Mouse (Mus musculus) ovary, postnatal 10 days (tissue): Measurements from ENCODE around the gene Ccdc28b.

ENCODE experiments used
- DNase-seq: peaks from one replicate; pipeline ENCODE4 v3.0.0; 2022; ENCODE audit warnings: low spot score

The Ccdc28b gene

DNA sequence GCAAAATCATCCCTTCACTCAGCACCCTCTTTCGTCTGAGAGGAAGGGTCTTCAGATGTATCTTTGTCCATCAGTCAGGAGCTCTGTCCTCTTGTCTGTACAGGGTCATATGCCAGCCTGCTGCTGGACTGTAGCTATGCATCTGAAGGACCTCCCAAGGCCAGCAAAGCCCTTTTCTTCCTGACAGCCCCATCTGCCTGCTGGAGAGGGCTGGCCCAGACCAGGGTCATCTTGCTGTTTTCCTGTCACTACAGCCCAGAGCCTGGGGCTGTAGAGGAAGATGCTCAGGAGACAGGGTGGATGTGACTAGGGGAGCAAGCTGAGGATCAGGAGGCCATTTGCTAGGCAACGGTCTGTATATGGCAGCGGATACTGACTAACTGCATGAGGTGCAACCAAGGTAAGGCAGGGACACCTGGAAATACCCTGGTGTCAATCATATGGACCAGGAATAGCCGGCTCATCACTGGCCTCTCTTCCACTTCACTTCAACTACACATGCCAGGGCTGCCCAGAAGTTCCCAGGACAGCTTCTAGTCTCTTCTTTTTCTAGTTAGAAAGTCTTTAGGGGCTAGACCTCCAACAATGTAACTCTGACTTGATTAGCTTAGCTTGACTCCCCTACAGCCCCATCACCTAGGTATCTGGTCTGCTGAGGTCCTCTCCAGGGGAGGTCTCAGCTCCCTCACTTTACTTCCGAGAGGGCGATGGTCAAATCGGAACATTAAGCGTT is 778 bp downstream of the Ccdc28b start:
- DNase-seq: no peak

DNA sequence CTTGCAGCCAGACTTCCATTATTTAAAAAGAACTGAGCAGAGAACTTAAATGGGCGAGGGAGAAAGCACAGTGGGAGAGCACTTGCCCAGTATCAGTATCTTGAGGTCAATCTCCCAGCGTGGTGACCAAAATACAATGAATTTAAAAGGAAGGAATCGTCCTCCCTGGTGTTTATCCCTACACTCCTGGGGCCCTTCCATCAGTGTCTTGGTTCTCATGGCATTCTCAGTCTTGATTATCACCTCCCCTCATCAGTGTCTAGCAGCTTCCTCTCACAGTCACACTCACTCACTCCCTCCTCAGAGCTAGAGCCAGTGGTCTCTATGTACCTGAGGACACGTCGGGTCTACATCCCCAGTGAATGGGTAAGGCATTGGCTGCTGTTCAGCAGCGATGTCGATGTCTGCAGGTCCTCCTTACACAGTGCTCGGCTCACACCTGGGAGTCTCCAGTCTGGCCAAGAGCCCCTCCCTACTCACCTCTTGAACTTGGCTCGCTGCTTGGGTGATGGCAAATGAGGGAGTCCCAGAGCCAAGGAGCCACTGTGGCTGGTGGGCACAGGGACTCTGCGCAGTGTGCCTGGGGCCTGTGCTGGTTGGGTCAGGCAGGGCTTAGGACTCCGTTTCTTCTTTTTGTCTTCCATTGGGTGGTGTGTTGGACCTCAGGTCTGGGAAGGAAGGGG is 1.5 kb downstream of the Ccdc28b start:
- no peak for DNase-seq

DNA sequence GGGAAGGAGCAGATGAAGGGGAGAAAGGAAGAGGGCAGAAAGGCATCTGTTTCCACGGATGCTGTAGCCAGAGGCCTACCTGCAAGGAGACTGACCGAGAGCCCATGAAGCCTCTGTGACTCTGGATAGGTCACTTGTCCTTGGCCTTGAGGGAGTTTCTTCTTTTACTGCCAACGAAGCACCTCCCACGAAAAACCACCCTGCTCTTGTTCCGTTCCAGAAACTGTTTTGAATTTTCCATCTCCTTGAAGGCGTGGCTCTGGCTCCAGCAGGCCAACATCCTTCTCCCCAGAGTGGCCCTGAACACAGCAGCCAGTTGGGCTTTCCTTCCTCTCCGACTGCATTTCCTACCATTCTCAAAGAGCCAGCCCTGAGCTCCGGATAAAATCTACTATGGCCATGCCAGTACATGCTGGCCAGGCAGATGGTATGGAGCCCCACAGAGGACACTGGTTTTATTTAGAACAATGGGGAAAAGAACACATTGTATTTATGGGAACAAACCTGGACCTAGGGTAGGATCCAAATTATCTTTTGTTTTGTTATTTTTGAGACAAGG is 2.4 kb downstream of the Ccdc28b start:
- no peak for DNase-seq

DNA sequence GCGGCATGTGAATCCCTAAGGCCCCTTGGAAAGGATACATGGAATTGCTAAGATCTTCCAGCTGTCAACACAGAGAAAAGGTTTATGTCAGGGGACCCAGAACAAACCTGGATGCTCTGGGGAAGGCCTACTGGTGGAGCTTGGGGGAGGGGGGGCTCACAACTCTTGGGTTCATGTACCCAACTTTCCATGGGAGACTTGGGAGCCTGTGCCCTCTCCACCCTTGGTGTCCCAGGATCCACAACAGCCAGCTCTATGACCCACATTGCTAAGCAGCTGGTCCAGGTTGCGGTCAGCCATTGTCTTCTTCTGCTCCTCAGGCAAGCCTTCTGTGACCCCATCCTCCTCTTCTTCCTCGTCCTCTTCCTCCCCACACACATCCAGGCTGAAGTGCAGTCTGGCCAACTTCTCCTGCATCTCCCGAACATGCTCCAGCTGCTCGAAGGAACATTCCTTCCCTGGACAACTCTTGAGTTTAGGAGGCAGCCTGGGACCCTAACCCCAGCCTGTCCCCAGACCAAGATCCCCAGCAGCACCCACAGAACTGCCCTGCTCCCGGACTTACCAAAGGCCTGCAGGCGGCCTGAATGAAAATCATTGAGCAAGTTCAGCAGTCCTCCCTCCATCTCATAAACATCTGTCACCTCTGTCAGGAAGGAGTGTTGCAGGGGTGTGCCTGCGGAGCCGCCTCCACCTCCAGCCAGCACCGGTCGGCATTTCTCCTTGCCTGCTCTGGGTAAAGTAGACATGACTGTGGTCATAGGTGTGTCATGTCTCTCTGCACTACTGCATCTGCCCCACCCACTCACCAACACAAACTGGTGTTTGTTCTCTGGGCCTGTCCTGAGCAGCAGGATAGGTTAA is 3.1 kb downstream of the Ccdc28b start:
- no peak for DNase-seq

DNA sequence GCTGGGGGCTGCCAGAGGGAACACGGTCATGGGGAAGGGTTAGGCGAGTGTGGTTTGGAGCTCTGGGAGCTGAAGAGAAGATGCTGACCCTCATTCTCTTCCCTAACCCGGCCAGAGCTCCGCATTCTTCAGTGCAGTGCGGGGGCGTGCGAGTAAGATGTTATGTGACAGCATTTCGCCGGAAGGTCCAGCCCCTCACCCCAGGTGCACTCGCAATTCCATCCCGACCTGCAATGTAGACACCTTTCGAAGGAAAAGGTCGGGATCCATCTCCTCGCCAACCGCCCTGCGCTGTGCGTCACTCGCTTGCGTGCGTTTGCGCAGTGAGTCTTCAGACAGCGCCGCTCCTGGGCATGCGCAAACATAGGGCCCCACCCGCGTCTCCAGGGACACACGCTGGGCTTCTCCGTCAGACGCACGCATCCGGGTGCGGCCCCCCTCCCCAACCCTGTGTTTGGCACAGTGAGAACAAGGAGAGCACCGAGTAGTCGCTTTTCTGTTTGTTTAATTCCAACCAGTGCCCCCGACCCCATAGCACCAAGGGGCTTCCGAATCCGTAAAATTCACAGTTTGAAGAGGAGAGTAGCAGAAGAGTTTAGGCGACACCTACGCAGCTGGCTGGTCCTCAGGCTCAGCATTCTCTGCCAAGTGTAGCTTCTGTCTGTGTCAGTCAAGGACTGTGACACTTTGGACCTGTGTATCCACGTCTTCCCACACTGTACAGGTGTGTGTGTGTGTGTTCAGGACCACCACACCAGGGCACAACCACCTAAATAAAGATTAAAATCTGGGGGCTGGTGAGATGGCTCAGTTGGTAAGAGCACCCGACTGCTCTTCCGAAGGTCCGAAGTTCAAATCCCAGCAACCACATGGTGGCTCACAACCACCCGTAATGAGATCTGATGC is 4.7 kb downstream of the Ccdc28b start, which contains the start of gene Iqcc:
Gene Iqcc, minus strand, starts transcription at position 314 of the 906 bp plus-strand sequence.
- DNase-seq: peak; percentile 88

GRCm38 (mm10) chr4:129618031-129618430 is 5.7 kb downstream of the Ccdc28b start:
- no peak for DNase-seq

- DNase-seq: no peak
These were observed 6.6 kb downstream of the Ccdc28b start for GRCm38 (mm10) chr4:129617121-129617641.

DNA sequence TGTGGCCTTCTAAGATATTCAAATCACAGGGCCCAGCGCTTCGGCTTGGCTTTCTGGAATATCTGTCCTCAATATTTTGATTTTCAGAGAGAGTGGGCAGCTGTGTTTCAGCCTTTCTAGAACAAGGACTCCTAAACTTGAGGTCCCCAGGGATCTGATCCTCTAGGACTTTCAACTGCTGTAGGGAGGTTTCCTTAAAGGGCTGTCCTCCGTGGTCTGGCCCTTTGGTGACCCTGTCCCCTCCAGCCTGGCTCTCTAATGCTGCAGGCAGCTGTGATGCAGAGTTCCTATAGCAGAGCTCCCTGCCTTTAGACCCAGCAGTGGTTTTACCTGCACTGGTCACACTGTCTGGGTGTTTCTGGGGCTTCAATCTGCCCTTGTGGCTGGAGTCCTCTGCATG is 7.1 kb downstream of the Ccdc28b start:
- no peak for DNase-seq

DNA sequence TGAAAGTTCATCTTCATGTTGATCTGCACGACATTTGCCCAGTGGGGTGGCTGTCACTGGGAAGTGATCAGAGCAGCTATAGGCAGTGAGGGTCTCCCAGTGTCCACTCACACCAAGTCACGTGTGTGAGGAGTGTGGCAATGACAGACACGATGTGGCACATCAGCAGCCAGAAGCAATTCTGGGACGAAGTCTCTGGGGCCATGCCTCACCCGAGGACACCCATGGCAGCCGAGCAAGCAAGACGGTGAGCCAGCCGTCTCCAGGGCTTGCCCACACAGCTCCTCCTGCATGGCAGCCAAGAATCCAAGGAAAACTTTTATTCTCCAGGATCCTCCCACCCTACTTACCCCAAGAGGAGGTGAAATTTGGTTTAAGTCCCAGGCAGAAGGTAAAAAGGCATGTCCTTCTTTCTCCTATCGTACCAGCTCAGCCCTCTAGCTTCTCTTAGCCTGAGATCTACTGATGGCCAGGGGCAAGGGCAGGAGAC is 7.9 kb downstream of the Ccdc28b start:
- no peak for DNase-seq

GRCm38 (mm10) chr4:129614093-129614492 is 9.7 kb downstream of the Ccdc28b start, which contains the start of gene Dcdc2b:
TSS of gene Dcdc2b (minus strand) at chr4:129614257.
- DNase-seq: no peak

DNA sequence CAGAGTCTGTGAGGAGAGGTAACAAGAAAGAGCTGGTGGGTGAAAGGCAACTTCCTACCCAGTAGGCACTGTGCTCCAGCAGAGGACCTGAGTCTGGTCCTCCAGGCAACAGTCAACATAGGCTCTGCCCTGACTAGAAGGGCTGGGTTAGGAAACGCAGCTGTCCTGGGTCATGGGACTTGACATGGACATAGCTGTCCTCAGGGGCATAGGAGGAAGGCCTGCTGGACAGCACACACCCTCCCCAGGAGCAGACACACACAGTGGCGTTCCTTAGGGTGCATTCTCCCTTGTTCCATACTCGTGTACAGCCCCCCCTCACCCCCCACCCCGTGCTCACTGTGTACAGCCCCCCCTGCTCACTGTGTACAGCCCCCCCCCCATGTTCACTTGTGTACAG is 13.3 kb downstream of the Ccdc28b start:
- DNase-seq: no peak

DNA sequence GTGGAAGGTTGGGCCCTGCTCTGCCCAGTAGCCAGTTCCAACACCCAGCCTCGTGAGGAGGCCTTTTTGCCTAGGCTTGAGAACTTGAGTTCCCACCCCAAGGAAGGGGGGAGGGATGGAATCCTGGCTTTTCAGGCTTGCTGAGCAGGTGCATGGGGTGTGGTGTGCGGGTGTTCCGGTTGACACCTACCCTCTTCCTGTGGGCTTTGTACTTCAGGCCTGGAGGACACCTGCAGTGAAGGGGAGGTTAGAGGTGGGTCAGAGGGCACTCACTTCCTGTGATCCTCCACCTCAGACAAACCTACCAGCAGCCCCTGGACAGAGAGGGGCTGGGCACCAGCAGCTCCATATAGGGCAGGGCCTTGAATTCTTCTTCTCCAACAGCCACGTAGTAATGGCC is 13.7 kb downstream of the Ccdc28b start:
- DNase-seq: no peak

- DNase-seq: no peak
These were observed 14.6 kb downstream of the Ccdc28b start for GRCm38 (mm10) chr4:129609139-129609631.

GRCm38 (mm10) chr4:129608426-129609025 is 15.2 kb downstream of the Ccdc28b start:
- DNase-seq: peak; percentile 50

GRCm38 (mm10) chr4:129600233-129601158 is 23.3 kb downstream of the Ccdc28b start, which contains the start of the genes Eif3i and Tmem234:
TSS of gene Eif3i (minus strand) at chr4:129600648.
TSS of gene Tmem234 (plus strand) at chr4:129600668.
- peak; percentile 63 for DNase-seq

DNA sequence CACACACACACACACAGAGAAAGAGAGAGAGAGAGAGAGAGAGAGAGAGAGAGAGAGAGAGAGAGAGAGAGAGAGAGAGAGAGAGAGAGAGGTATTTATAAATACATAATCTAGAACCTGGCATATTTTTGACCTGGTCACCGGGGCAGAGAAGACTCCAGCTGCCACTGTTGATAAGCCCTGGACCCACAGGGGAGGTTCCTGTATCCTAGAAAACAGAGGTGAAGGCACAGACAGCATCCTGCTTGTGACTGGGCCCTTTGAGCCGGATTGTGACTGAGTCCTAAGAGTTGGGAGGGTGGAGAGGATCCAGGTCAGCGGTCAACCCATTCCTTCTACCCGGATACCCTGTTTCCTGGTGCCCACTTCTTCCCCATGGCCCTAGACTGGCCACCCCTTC is 34.9 kb downstream of the Ccdc28b start:
- DNase-seq: no peak

DNA sequence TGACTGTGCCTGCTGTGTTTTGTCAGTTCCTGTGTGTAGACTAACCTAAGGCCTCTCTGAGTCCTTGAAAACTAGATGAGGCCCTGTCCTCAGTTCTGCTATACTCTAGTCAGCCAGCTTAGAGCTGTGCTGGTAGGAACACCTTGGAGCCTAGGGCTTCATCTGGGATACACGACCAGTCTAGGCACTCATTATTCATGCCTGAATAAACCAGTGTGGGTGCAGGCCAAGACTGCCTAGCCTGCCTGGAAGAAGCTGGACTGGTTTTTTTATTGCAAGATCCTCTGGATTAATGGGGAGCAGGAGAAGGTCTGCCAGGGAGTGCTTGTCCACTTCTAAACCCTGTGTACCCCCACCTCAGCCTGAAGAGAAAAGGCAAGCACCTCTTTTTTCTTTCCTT is 36.8 kb downstream of the Ccdc28b start:
- DNase-seq: no peak

DNA sequence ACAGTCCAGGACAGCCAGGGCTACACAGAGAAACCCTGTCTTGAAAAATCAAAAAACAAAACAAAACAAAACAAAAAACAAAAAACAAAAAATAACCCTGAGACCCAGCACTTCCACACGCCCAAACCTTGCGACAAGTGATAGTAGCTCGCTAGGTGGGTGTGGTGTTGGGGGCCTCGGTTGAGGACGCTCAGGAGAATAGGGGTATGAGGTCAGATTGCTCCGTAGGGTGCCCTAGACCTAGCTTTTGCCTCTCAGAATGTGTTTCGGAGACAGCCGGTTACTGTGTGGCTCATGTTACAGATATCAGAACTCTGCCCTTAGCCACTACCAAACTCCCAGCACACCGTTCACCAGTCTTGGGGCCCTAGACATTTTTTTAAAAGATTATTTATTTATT is 38.0 kb downstream of the Ccdc28b start:
- DNase-seq: no peak
